Mouse (Mus musculus) inflammation-experienced regulatory T-cells, adult 16 weeks (primary cell): ENCODE measurements around the gene Vmn1r6. TPM values are rescaled to one million over a fixed set of nuclear protein-coding genes. Genes with fewer than 3 reads are reported as not detected.

Experiments
- polyA plus RNA-seq: library from polyadenylated mRNA; unstranded; fragments of 100-300 nt; shearing (Covaris generic); gene quantifications from one replicate; pipeline ENCODE4 v1.2.1, GENCODE M21; 2017

Gene Vmn1r6
- polyA plus RNA-seq = not detected

GRCm38 (mm10) chr6:56996943-56997342 lies at the start of gene Vmn1r6:
TSS of gene Vmn1r6 (plus strand) at chr6:56997243.

GRCm38 (mm10) chr6:56969973-56970372 lies 27.1 kb upstream of the Vmn1r6 start, which contains the start of gene Vmn1r5:
TSS of gene Vmn1r5 (plus strand) at chr6:56970273.

GRCm38 (mm10) chr6:57025224-57025623 lies 28.2 kb downstream of the Vmn1r6 start, which contains the start of gene Vmn1r7:
TSS of gene Vmn1r7 (minus strand) at chr6:57025324.

GRCm38 (mm10) chr6:57031984-57032383 lies 34.9 kb downstream of the Vmn1r6 start, which contains the start of gene Vmn1r8:
TSS of gene Vmn1r8 (plus strand) at chr6:57032284.

Other genes with a start within 250 kb of the Vmn1r6 start
- 21.6 TPM for gene Kbtbd2, start 199.4 kb upstream of the Vmn1r6 start, polyA plus RNA-seq
- not detected for gene Fkbp9, start 165.2 kb upstream of the Vmn1r6 start, polyA plus RNA-seq
- 55.5 TPM for gene Nt5c3, start 73.3 kb upstream of the Vmn1r6 start, polyA plus RNA-seq
- 0.24 TPM for gene Vmn1r4, start 73.2 kb upstream of the Vmn1r6 start, polyA plus RNA-seq
- gene Vmn1r5, start 27.0 kb upstream of the Vmn1r6 start, polyA plus RNA-seq = not detected
- gene Vmn1r7, start 28.1 kb downstream of the Vmn1r6 start, polyA plus RNA-seq = not detected
- gene Vmn1r8, start 35.0 kb downstream of the Vmn1r6 start, polyA plus RNA-seq = not detected
- gene Vmn1r9, start 69.5 kb downstream of the Vmn1r6 start, polyA plus RNA-seq = not detected
- not detected for gene Vmn1r10, start 112.2 kb downstream of the Vmn1r6 start, polyA plus RNA-seq
- gene Vmn1r11, start 136.2 kb downstream of the Vmn1r6 start, polyA plus RNA-seq = not detected
- gene Vmn1r12, start 159.7 kb downstream of the Vmn1r6 start, polyA plus RNA-seq = not detected
- 0.21 TPM for gene Vmn1r13, start 206.0 kb downstream of the Vmn1r6 start, polyA plus RNA-seq
- not detected for gene Vmn1r14, start 234.4 kb downstream of the Vmn1r6 start, polyA plus RNA-seq